Mouse (Mus musculus) liver, embryonic 16.5 days (tissue): Measurements from ENCODE around the gene Cp. TPM values are rescaled to one million over a fixed set of nuclear protein-coding genes. Genes with fewer than 3 reads are reported as not detected.

Experiments used
- ATAC-seq: fragments of 200-750 bp; cut with Nextera tagmentation; 2 replicates; pipeline ENCODE4 v1.8.0; 2017; ENCODE audit warnings: low read depth, mild to moderate bottlenecking, moderate number of reproducible peaks, moderate library complexity
- H3K27ac ChIP-seq: fragments of 300-500 bp; sonication (generic); 2 replicates; pipeline ENCODE4 v1.5.1; 2014; ENCODE audit warnings: mild to moderate bottlenecking, low read length
- H3K27me3 ChIP-seq: fragments of 300-500 bp; sonication (generic); 2 replicates; pipeline ENCODE4 v1.6.1; 2014; ENCODE audit warnings: low read depth, low read length, mixed read lengths; ENCODE audit not compliant: control insufficient read depth, insufficient read depth
- H3K36me3 ChIP-seq: fragments of 300-500 bp; sonication (generic); 2 replicates; pipeline ENCODE4 v1.6.1; 2014; ENCODE audit warnings: mild to moderate bottlenecking; ENCODE audit not compliant: control insufficient read depth, insufficient read depth
- H3K4me1 ChIP-seq: fragments of 300-500 bp; sonication (generic); 2 replicates; pipeline ENCODE4 v1.6.1; 2014; ENCODE audit warnings: low read depth, low read length, mixed read lengths; ENCODE audit not compliant: control insufficient read depth
- H3K4me2 ChIP-seq: fragments of 300-500 bp; sonication (generic); 2 replicates; pipeline ENCODE4 v1.6.1; 2014; ENCODE audit warnings: low read depth, low read length, mixed read lengths
- H3K4me3 ChIP-seq: fragments of 300-500 bp; sonication (generic); 2 replicates; pipeline ENCODE4 v1.5.1; 2014; ENCODE audit warnings: low read depth, mild to moderate bottlenecking, low read length
- H3K9ac ChIP-seq: fragments of 300-500 bp; sonication (generic); 2 replicates; pipeline ENCODE4 v1.6.1; 2014; ENCODE audit warnings: low read depth, low read length
- H3K9me3 ChIP-seq: fragments of 300-500 bp; sonication (generic); replicated peaks from 2 replicates; pipeline ENCODE4 v1.6.1; 2016; ENCODE audit warnings: low read length; ENCODE audit not compliant: control insufficient read depth
- WGBS: fragments of 180-500 bp; shearing (Covaris S2); extraction: QIAGEN DNeasy Blood & Tissue Kit; methylation state at CpG from one replicate; pipeline ENCODE4 v1.1.7; 2014; ENCODE audit not compliant: insufficient replicate concordance; 5-methylcytosine and 5-hydroxymethylcytosine counted together
- polyA plus RNA-seq: library from polyadenylated mRNA; unstranded; fragments of >200 nt; fragmentation: Nextera tagmentation; extraction: Ambion mirVana; gene quantifications from 2 replicates; pipeline ENCODE4 v1.2.1, GENCODE M21; 2015

Gene Cp
- polyA plus RNA-seq, 1 experiment from 2014 or later: 75.8 TPM

GRCm38 (mm10) chr3:19992388-19992787, 35.5 kb downstream of the Cp start:
- H3K36me3 ChIP-seq: no peaks in the 10 kb centered on the region
- WGBS: 66% methylated on average over 4 of the region's 4 CpGs
- H3K4me1 ChIP-seq: no peaks in the 10 kb centered on the region
- no peaks in the 10 kb centered on the region for H3K27me3 ChIP-seq
- no peak overlapping the region for H3K4me3 ChIP-seq
- no peak overlapping the region for H3K4me2 ChIP-seq
- no peaks in the 10 kb centered on the region for H3K9me3 ChIP-seq
- no peak overlapping the region for H3K9ac ChIP-seq
- no peak for ATAC-seq
- H3K27ac ChIP-seq: no peak overlapping the region

- 0 out of 2 replicates have a peak, but pooled peaks cover 2% of the 10 kb centered on the region for H3K36me3 ChIP-seq
- no peaks in the 10 kb centered on the region for H3K4me1 ChIP-seq
- no peak overlapping the region for H3K27ac ChIP-seq
- no peak overlapping the region for H3K9ac ChIP-seq
- H3K27me3 ChIP-seq: no peaks in the 10 kb centered on the region
- no peak overlapping the region for H3K4me3 ChIP-seq
- no peaks in the 10 kb centered on the region for H3K9me3 ChIP-seq
- no peak overlapping the region for H3K4me2 ChIP-seq
- ATAC-seq: no peak
- WGBS: 59% methylated on average over 2 of the region's 2 CpGs
These were observed 42.7 kb downstream of the Cp start for GRCm38 (mm10) chr3:19999551-19999950.

GRCm38 (mm10) chr3:20000806-20001205, 44.0 kb downstream of the Cp start:
- ATAC-seq: no peak
- H3K27ac ChIP-seq: no peak overlapping the region
- H3K4me2 ChIP-seq: no peak overlapping the region
- H3K36me3 ChIP-seq: 0 out of 2 replicates have a peak, but pooled peaks cover 2% of the 10 kb centered on the region
- H3K4me1 ChIP-seq: no peaks in the 10 kb centered on the region
- H3K9me3 ChIP-seq: no peaks in the 10 kb centered on the region
- H3K27me3 ChIP-seq: no peaks in the 10 kb centered on the region
- no peak overlapping the region for H3K9ac ChIP-seq
- H3K4me3 ChIP-seq: no peak overlapping the region
- WGBS: 66% methylated on average over 4 of the region's 4 CpGs

- 71% methylated on average over 5 of the region's 5 CpGs for WGBS
- no peaks in the 10 kb centered on the region for H3K9me3 ChIP-seq
These were observed 45.9 kb downstream of the Cp start for GRCm38 (mm10) chr3:20002786-20003185.

GRCm38 (mm10) chr3:20004422-20004821, 47.6 kb downstream of the Cp start:
- Histone ChIP-seq H3K4me3 (no peak overlapping the region), H3K9me3 (no peaks in the 10 kb centered on the region), H3K27me3 (no peaks in the 10 kb centered on the region), H3K4me2 (no peak overlapping the region), H3K27ac (no peak overlapping the region), H3K9ac (no peak overlapping the region), H3K4me1 (no peaks in the 10 kb centered on the region), H3K36me3 (0 out of 2 replicates have a peak, but pooled peaks cover 2% of the 10 kb centered on the region)
- no peak for ATAC-seq
- 49% methylated on average over 8 of the region's 8 CpGs for WGBS

More at GRCm38 (mm10) chr3:20002786-20003185, 45.9 kb downstream of the Cp start:
- ATAC-seq: no peak
- no peak overlapping the region for H3K27ac ChIP-seq
- no peak overlapping the region for H3K4me2 ChIP-seq
- no peak overlapping the region for H3K4me3 ChIP-seq
- H3K27me3 ChIP-seq: no peaks in the 10 kb centered on the region
- H3K36me3 ChIP-seq: 0 out of 2 replicates have a peak, but pooled peaks cover 2% of the 10 kb centered on the region
- H3K4me1 ChIP-seq: no peaks in the 10 kb centered on the region
- H3K9ac ChIP-seq: no peak overlapping the region

GRCm38 (mm10) chr3:20005611-20006010, 48.8 kb downstream of the Cp start:
- Histone ChIP-seq H3K4me1 (no peaks in the 10 kb centered on the region), H3K27me3 (no peaks in the 10 kb centered on the region), H3K4me3 (no peak overlapping the region), H3K36me3 (0 out of 2 replicates have a peak, but pooled peaks cover 2% of the 10 kb centered on the region), H3K27ac (no peak overlapping the region), H3K9ac (no peak overlapping the region), H3K4me2 (no peak overlapping the region), H3K9me3 (no peaks in the 10 kb centered on the region)
- WGBS: 39% methylated on average over 1 of the region's 1 CpGs
- ATAC-seq: no peak

GRCm38 (mm10) chr3:20007275-20007674, 50.4 kb downstream of the Cp start:
- Histone ChIP-seq H3K36me3 (0 out of 2 replicates have a peak, but pooled peaks cover 2% of the 10 kb centered on the region), H3K27ac (no peak overlapping the region), H3K4me1 (no peaks in the 10 kb centered on the region), H3K4me2 (no peak overlapping the region), H3K9ac (no peak overlapping the region), H3K4me3 (no peak overlapping the region), H3K27me3 (no peaks in the 10 kb centered on the region), H3K9me3 (no peaks in the 10 kb centered on the region)
- WGBS: 66% methylated on average over 4 of the region's 4 CpGs
- ATAC-seq: no peak

GRCm38 (mm10) chr3:20007759-20008158, 50.9 kb downstream of the Cp start:
- Histone ChIP-seq H3K9ac (no peak overlapping the region), H3K4me1 (no peaks in the 10 kb centered on the region), H3K4me3 (no peak overlapping the region), H3K27ac (no peak overlapping the region), H3K27me3 (no peaks in the 10 kb centered on the region), H3K9me3 (no peaks in the 10 kb centered on the region), H3K4me2 (no peak overlapping the region), H3K36me3 (0 out of 2 replicates have a peak, but pooled peaks cover 5% of the 10 kb centered on the region)
- WGBS: 56% methylated on average over 5 of the region's 5 CpGs
- no peak for ATAC-seq

- no peaks in the 10 kb centered on the region for H3K4me1 ChIP-seq
- H3K27ac ChIP-seq: no peak overlapping the region
- no peak overlapping the region for H3K4me3 ChIP-seq
- H3K9me3 ChIP-seq: no peaks in the 10 kb centered on the region
- H3K27me3 ChIP-seq: no peaks in the 10 kb centered on the region
- no peak overlapping the region for H3K9ac ChIP-seq
- H3K36me3 ChIP-seq: peaks cover 6% of the 10 kb centered on the region
- no peak overlapping the region for H3K4me2 ChIP-seq
- 83% methylated on average over 9 of the region's 9 CpGs for WGBS
- ATAC-seq: no peak
These were observed 53.6 kb downstream of the Cp start for GRCm38 (mm10) chr3:20010464-20010863.
